Mouse (Mus musculus): ENCODE data around the gene Pold1. TPM values are rescaled to one million over a fixed set of nuclear protein-coding genes. Genes with fewer than 3 reads are reported as not detected.
A peak's percentile ranks its signal among the peaks of the same experiment; 100 is the strongest.

Gene Pold1
- polyA plus RNA-seq, 1 experiment from 2014 or later = 69.5 TPM

GRCm38 (mm10) chr7:44553196-44553764 is 4.6 kb upstream of the Pold1 start:
- Histone ChIP-seq H3K27ac (ENCODE audit: low read depth, low read length) (peak overlapping the region; percentile 96), H3K9ac (ENCODE audit: low read depth, low read length) (peak overlapping the region; percentile 64; the same call in 1 of the 2 replicates), H3K4me3 (ENCODE audit: low read length) (peak overlapping the region; percentile 63), H3K27me3 (ENCODE audit: control insufficient read depth, insufficient read depth, low read length) (no peaks in the 10 kb centered on the region), H3K4me1 (ENCODE audit: control insufficient read depth, insufficient read depth, low read length) (no peaks in the 10 kb centered on the region), H3K36me3 (ENCODE audit: control insufficient read depth, insufficient read depth, low read length) (peaks cover 27% of the 10 kb centered on the region), H3K4me2 (replicated peaks; ENCODE audit: low read depth, low read length) (peak overlapping the region; percentile 63), H3K9me3 (ENCODE audit: control insufficient read depth, low read length) (no peaks in the 10 kb centered on the region)
- WGBS = 1% methylated on average over 32 of the region's 32 CpGs
- ATAC-seq (ENCODE audit: low FRiP score, low TSS enrichment) = peak; percentile 79

- no peak for ATAC-seq (ENCODE audit: low FRiP score, low TSS enrichment)
- Histone ChIP-seq H3K9ac (ENCODE audit: low read depth, low read length) (no peak overlapping the region), H3K4me1 (ENCODE audit: control insufficient read depth, insufficient read depth, low read length) (peaks cover 4% of the 10 kb centered on the region), H3K4me2 (replicated peaks; ENCODE audit: low read depth, low read length) (peak overlapping the region; percentile 63), H3K36me3 (ENCODE audit: control insufficient read depth, insufficient read depth, low read length) (peaks cover 27% of the 10 kb centered on the region), H3K27ac (ENCODE audit: low read depth, low read length) (no peak overlapping the region), H3K27me3 (ENCODE audit: control insufficient read depth, insufficient read depth, low read length) (no peaks in the 10 kb centered on the region), H3K9me3 (ENCODE audit: control insufficient read depth, low read length) (no peaks in the 10 kb centered on the region), H3K4me3 (ENCODE audit: low read length) (peak overlapping the region; percentile 63; the same call in 1 of the 2 replicates)
- WGBS = 88% methylated on average over 30 of the region's 31 CpGs
Measured at GRCm38 (mm10) chr7:44552141-44552908, 3.7 kb upstream of the Pold1 start.

GRCm38 (mm10) chr7:44551731-44552130 is 3.1 kb upstream of the Pold1 start:
- peaks cover 4% of the 10 kb centered on the region for H3K4me1 ChIP-seq (ENCODE audit: control insufficient read depth, insufficient read depth, low read length)
- no peak overlapping the region for H3K4me2 ChIP-seq (replicated peaks; ENCODE audit: low read depth, low read length)
- H3K9me3 ChIP-seq (ENCODE audit: control insufficient read depth, low read length) = no peaks in the 10 kb centered on the region
- H3K4me3 ChIP-seq (ENCODE audit: low read length) = no peak overlapping the region
- no peak overlapping the region for H3K9ac ChIP-seq (ENCODE audit: low read depth, low read length)
- H3K27me3 ChIP-seq (ENCODE audit: control insufficient read depth, insufficient read depth, low read length) = no peaks in the 10 kb centered on the region
- no peak overlapping the region for H3K27ac ChIP-seq (ENCODE audit: low read depth, low read length)
- ATAC-seq (ENCODE audit: low FRiP score, low TSS enrichment) = no peak
- peaks cover 27% of the 10 kb centered on the region for H3K36me3 ChIP-seq (ENCODE audit: control insufficient read depth, insufficient read depth, low read length)
- WGBS = 87% methylated on average over 22 of the region's 22 CpGs

GRCm38 (mm10) chr7:44551301-44551700 is 2.7 kb upstream of the Pold1 start:
- H3K4me3 ChIP-seq (ENCODE audit: low read length) = no peak overlapping the region
- H3K27ac ChIP-seq (ENCODE audit: low read depth, low read length) = no peak overlapping the region
- no peak overlapping the region for H3K4me2 ChIP-seq (replicated peaks; ENCODE audit: low read depth, low read length)
- H3K4me1 ChIP-seq (ENCODE audit: control insufficient read depth, insufficient read depth, low read length) = peaks cover 4% of the 10 kb centered on the region
- H3K36me3 ChIP-seq (ENCODE audit: control insufficient read depth, insufficient read depth, low read length) = peaks cover 27% of the 10 kb centered on the region
- ATAC-seq (ENCODE audit: low FRiP score, low TSS enrichment) = no peak
- 95% methylated on average over 21 of the region's 21 CpGs for WGBS
- no peak overlapping the region for H3K9ac ChIP-seq (ENCODE audit: low read depth, low read length)
- H3K27me3 ChIP-seq (ENCODE audit: control insufficient read depth, insufficient read depth, low read length) = no peaks in the 10 kb centered on the region
- H3K9me3 ChIP-seq (ENCODE audit: control insufficient read depth, low read length) = no peaks in the 10 kb centered on the region

GRCm38 (mm10) chr7:44550409-44550678 is 1.7 kb upstream of the Pold1 start:
- Histone ChIP-seq H3K27ac (ENCODE audit: low read depth, low read length) (no peak overlapping the region), H3K4me3 (ENCODE audit: low read length) (no peak overlapping the region), H3K27me3 (ENCODE audit: control insufficient read depth, insufficient read depth, low read length) (no peaks in the 10 kb centered on the region), H3K36me3 (ENCODE audit: control insufficient read depth, insufficient read depth, low read length) (peaks cover 27% of the 10 kb centered on the region), H3K4me2 (replicated peaks; ENCODE audit: low read depth, low read length) (no peak overlapping the region), H3K9me3 (ENCODE audit: control insufficient read depth, low read length) (no peaks in the 10 kb centered on the region), H3K9ac (ENCODE audit: low read depth, low read length) (no peak overlapping the region), H3K4me1 (ENCODE audit: control insufficient read depth, insufficient read depth, low read length) (peaks cover 4% of the 10 kb centered on the region)
- ATAC-seq (ENCODE audit: low FRiP score, low TSS enrichment) = no peak
- 95% methylated on average over 12 of the region's 12 CpGs for WGBS

GRCm38 (mm10) chr7:44549621-44550408 is 1.2 kb upstream of the Pold1 start:
- WGBS = 93% methylated on average over 23 of the region's 23 CpGs
- ATAC-seq (ENCODE audit: low FRiP score, low TSS enrichment) = no peak
- H3K27me3 ChIP-seq (ENCODE audit: control insufficient read depth, insufficient read depth, low read length) = no peaks in the 10 kb centered on the region
- peaks cover 4% of the 10 kb centered on the region for H3K4me1 ChIP-seq (ENCODE audit: control insufficient read depth, insufficient read depth, low read length)
- H3K9ac ChIP-seq (ENCODE audit: low read depth, low read length) = no peak overlapping the region
- no peak overlapping the region for H3K27ac ChIP-seq (ENCODE audit: low read depth, low read length)
- no peak overlapping the region for H3K4me3 ChIP-seq (ENCODE audit: low read length)
- H3K4me2 ChIP-seq (replicated peaks; ENCODE audit: low read depth, low read length) = no peak overlapping the region
- peaks cover 27% of the 10 kb centered on the region for H3K36me3 ChIP-seq (ENCODE audit: control insufficient read depth, insufficient read depth, low read length)
- no peaks in the 10 kb centered on the region for H3K9me3 ChIP-seq (ENCODE audit: control insufficient read depth, low read length)

DNA sequence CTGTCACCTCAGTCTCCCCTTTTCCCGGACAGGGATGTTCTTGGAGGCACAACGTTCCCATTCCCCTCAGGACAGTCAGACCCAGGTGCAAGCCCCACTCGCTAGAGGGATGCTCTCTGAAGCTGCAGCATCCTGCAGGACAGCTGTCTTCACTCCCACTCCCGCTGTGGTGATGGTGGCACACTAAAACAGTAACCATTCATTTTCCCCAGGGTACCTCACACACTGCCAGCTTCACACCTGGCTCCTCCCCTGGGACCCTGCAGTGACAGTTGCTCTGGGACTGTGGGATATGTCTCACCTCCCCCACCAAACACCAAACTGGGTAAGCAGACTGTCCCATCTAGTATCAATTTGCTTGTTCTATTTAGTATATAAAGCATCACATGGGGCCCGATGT is 924 bp downstream of the Pold1 start:
- H3K9me3 ChIP-seq (ENCODE audit: control insufficient read depth, low read length) = no peaks in the 10 kb centered on the region

DNA sequence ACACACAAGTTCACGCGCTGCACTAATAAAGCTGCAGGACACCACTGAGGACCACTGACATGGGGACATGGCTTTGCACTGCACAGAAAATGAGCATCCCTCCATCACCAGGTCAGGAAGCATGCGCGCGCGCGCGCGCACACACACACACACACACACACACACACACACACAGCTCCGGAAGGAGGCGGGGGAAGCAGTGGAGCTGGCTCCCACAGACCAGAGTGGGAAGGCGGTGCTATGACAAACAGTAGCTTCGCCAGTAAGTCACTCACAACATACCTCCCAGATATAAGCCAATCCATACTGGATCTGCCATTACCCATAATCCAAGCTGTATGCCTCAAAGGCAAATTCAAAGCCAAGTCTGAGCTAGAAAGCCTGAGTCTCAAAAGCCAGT is 1.6 kb downstream of the Pold1 start:
- Histone ChIP-seq H3K4me1 (ENCODE audit: control insufficient read depth, insufficient read depth, low read length) (peaks cover 4% of the 10 kb centered on the region), H3K9ac (ENCODE audit: low read depth, low read length) (no peak overlapping the region; the same call in 1 of the 2 replicates), H3K4me3 (ENCODE audit: low read length) (no peak overlapping the region), H3K27ac (ENCODE audit: low read depth, low read length) (no peak overlapping the region), H3K4me2 (replicated peaks; ENCODE audit: low read depth, low read length) (peak overlapping the region; percentile 83; the same call in 1 of the 2 replicates), H3K27me3 (ENCODE audit: control insufficient read depth, insufficient read depth, low read length) (no peaks in the 10 kb centered on the region), H3K36me3 (ENCODE audit: control insufficient read depth, insufficient read depth, low read length) (peaks cover 37% of the 10 kb centered on the region), H3K9me3 (ENCODE audit: control insufficient read depth, low read length) (no peaks in the 10 kb centered on the region)
- WGBS = 94% methylated on average over 13 of the region's 13 CpGs
- no peak for ATAC-seq (ENCODE audit: low FRiP score, low TSS enrichment)

More for the DNA sequence above, 924 bp downstream of the Pold1 start:
- Histone ChIP-seq H3K9ac (ENCODE audit: low read depth, low read length) (peak overlapping the region; percentile 69), H3K27me3 (ENCODE audit: control insufficient read depth, insufficient read depth, low read length) (no peaks in the 10 kb centered on the region), H3K36me3 (ENCODE audit: control insufficient read depth, insufficient read depth, low read length) (peaks cover 31% of the 10 kb centered on the region), H3K4me2 (replicated peaks; ENCODE audit: low read depth, low read length) (peak overlapping the region; percentile 83), H3K4me1 (ENCODE audit: control insufficient read depth, insufficient read depth, low read length) (peaks cover 4% of the 10 kb centered on the region), H3K4me3 (ENCODE audit: low read length) (peak overlapping the region; percentile 67), H3K27ac (ENCODE audit: low read depth, low read length) (no peak overlapping the region)
- ATAC-seq (ENCODE audit: low FRiP score, low TSS enrichment) = no peak
- 11% methylated on average over 5 of the region's 5 CpGs for WGBS

DNA sequence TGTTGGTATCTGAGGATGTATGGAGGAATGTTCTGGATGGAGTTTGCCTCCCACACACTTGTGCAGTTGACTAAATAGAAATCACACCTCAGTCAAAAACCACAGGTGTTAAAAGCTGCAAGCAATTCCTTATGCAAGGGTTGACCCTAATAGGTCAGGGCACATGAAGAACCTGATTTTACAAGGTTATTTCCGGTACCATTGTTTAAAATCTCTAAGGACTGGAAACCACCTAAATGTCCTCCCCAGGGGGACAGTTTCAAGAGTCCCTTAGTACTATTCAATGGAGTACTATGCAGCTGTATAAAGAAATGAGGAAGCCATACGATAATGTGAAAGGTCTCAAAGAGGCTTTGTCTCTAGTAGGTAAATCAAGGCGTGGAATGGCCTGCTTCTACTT is 2.4 kb downstream of the Pold1 start:
- Histone ChIP-seq H3K27ac (ENCODE audit: low read depth, low read length) (no peak overlapping the region), H3K4me2 (replicated peaks; ENCODE audit: low read depth, low read length) (no peak overlapping the region), H3K4me1 (ENCODE audit: control insufficient read depth, insufficient read depth, low read length) (peaks cover 4% of the 10 kb centered on the region), H3K9ac (ENCODE audit: low read depth, low read length) (no peak overlapping the region), H3K36me3 (ENCODE audit: control insufficient read depth, insufficient read depth, low read length) (peaks cover 37% of the 10 kb centered on the region), H3K9me3 (ENCODE audit: control insufficient read depth, low read length) (no peaks in the 10 kb centered on the region), H3K4me3 (ENCODE audit: low read length) (no peak overlapping the region), H3K27me3 (ENCODE audit: control insufficient read depth, insufficient read depth, low read length) (no peaks in the 10 kb centered on the region)
- WGBS = 93% methylated on average over 3 of the region's 3 CpGs
- no peak for ATAC-seq (ENCODE audit: low FRiP score, low TSS enrichment)

All from kidney, embryonic 14.5 days (tissue).